Mouse (Mus musculus) cerebellum, adult 2 months (tissue): Measurements from ENCODE around the gene Cox8a. TPM values are rescaled to one million over a fixed set of nuclear protein-coding genes. Genes with fewer than 3 reads are reported as not detected.

Experiments used
- DNase-seq, 2 experiments: peaks; one replicate each; pipeline ENCODE4 v3.0.0; 2021
- H3K27ac ChIP-seq: fragments of 200-500 bp; 2 replicates; pipeline ENCODE4 v1.5.1; 2012; ENCODE audit warnings: low read length, control low read depth, inconsistent platforms; ENCODE audit not compliant: insufficient read depth
- H3K27me3 ChIP-seq: fragments of 200-500 bp; 2 replicates; pipeline ENCODE4 v1.6.1; 2012; ENCODE audit warnings: inconsistent platforms, mild to moderate bottlenecking, low read length, moderate library complexity; ENCODE audit not compliant: control insufficient read depth, insufficient read depth
- H3K4me1 ChIP-seq: fragments of 200-500 bp; 2 replicates; pipeline ENCODE4 v1.6.1; 2011; ENCODE audit warnings: low read length; ENCODE audit not compliant: control insufficient read depth, insufficient read depth
- H3K4me3 ChIP-seq: fragments of 200-500 bp; replicated peaks from 2 replicates; pipeline ENCODE3; 2011; ENCODE audit warnings: mild to moderate bottlenecking, low read depth, low read length, control low read depth; ENCODE audit not compliant: insufficient read depth
- CTCF ChIP-seq: fragments of 200-500 bp; IDR thresholded peaks from 2 replicates; pipeline ENCODE4 v1.5.1; 2011; ENCODE audit warnings: low read depth, mild to moderate bottlenecking, control low read depth, low read length, moderate library complexity, borderline replicate concordance; ENCODE audit not compliant: insufficient read depth
- POLR2A ChIP-seq: fragments of 200-500 bp; IDR thresholded peaks from 2 replicates; pipeline ENCODE4 v1.6.1; 2011; ENCODE audit warnings: low read length, control low read depth, borderline replicate concordance; ENCODE audit not compliant: insufficient read depth
- WGBS: fragments of 180-500 bp; shearing (Covaris S2); methylation state at CpG from one replicate; pipeline ENCODE4 v1.1.7; 2018; 5-methylcytosine and 5-hydroxymethylcytosine counted together
- polyA plus RNA-seq: library from polyadenylated mRNA; depleted of rRNA; stranded (reverse); fragments of >200 nt; gene quantifications from 2 replicates; pipeline ENCODE4 v1.2.3, GENCODE M21; 2012; rRNA removed

The Cox8a gene
- polyA plus RNA-seq = 1,171 and 1,228 TPM in 2 replicates

- DNase-seq = peak; percentile 97 to 99
- peak within 1 kb of the TSS; percentile 100 for H3K27ac ChIP-seq
- peaks cover 15% of the 10 kb centered on the region for H3K4me1 ChIP-seq
- H3K4me3 ChIP-seq = peak within 1 kb of the TSS; percentile 70
- WGBS = under 1% methylated on average over 50 of the region's 50 CpGs
- TF ChIP-seq POLR2A (peak; percentile 93), CTCF (no peak)
- H3K27me3 ChIP-seq = no peaks in the 10 kb centered on the region
These were observed at the start of gene Cox8a for GRCm38 (mm10) chr19:7217162-7217925. Gene Cox8a (minus strand): TSS chr19:7217616.

DNA sequence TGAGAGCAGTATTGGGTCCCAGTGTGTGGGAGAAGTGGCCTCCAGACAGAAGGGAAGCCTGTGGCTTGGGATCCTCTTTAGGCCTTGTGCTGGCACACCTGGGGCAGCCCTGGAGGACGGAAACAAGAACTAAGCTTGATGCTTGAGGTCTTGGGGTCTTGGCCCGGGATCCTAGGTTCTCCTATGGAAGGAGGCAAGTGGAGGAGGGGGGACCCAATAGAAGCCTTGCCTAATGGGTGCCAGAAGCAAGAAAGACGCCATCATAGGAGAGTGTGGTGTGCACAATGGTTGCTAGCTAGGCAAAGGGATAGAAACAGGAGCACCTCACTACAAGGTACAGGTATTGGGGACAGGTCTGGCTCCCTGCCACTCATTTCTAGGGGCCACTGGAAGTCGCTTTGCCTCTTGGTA, 49.0 kb upstream of the Cox8a start:
- WGBS = 65% methylated on average over 4 of the region's 4 CpGs
- Histone ChIP-seq H3K4me3 (no peak overlapping the region), H3K27ac (no peak overlapping the region), H3K4me1 (peaks cover 26% of the 10 kb centered on the region), H3K27me3 (no peaks in the 10 kb centered on the region)
- no peak for TF ChIP-seq CTCF
- DNase-seq = peak in 1 of 2 experiments; percentile 34

DNA sequence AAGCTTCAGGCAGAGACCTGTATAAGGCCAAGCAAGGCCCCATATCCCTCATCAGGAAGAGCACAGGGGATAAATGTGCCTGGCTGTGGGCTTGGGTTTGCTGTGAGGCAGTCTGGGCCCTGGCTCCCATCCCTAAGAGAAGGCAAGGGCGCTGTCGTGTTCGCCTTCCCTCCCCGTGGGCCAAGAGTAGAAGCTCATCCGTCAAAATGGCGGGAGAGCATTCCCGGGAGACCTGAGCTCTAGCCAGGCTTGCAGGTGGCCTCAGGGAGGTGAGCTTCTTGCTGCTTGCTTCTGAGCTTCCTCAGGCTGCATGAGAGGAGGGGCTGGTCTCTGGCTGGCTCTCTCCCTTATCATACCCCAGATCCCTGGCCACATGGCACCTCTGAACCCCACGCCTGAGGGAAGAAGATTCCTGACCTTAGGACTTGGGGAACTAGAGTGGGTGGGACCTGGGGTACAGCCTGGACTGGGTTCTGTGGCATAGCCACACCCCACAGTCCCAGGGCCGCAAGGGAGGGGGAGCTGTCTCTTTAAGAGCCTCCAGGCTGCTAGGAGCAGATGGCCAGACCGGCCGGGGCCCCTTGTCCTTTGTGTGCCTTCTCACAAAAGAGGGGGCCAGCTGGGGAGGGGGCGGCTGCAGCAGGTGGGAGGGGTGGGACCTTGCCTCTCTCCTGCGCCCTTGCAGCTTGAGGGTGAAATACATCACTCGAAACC, 48.2 kb upstream of the Cox8a start:
- peak; percentile 41 to 49 for DNase-seq
- no peak overlapping the region for H3K27ac ChIP-seq
- no peaks in the 10 kb centered on the region for H3K27me3 ChIP-seq
- TF ChIP-seq POLR2A (no peak), CTCF (no peak)
- WGBS = 22% methylated on average over 14 of the region's 14 CpGs
- H3K4me1 ChIP-seq = peaks cover 25% of the 10 kb centered on the region
- no peak overlapping the region for H3K4me3 ChIP-seq

- 24% methylated on average over 6 of the region's 6 CpGs for WGBS
- Histone ChIP-seq H3K4me3 (no peak overlapping the region), H3K27me3 (no peaks in the 10 kb centered on the region), H3K4me1 (peaks cover 20% of the 10 kb centered on the region), H3K27ac (no peak overlapping the region)
- peak; percentile 40 to 47 for DNase-seq
- TF ChIP-seq CTCF (no peak), POLR2A (no peak)
These were observed 47.4 kb upstream of the Cox8a start for GRCm38 (mm10) chr19:7264766-7265331.

GRCm38 (mm10) chr19:7264088-7264765, 46.8 kb upstream of the Cox8a start:
- H3K27ac ChIP-seq = no peak overlapping the region
- H3K4me1 ChIP-seq = peaks cover 15% of the 10 kb centered on the region
- no peaks in the 10 kb centered on the region for H3K27me3 ChIP-seq
- no peak overlapping the region for H3K4me3 ChIP-seq
- no peak for TF ChIP-seq POLR2A
- peak; percentile 92 for TF ChIP-seq CTCF
- peak; percentile 71 to 83 for DNase-seq
- 12% methylated on average over 9 of the region's 9 CpGs for WGBS

- Histone ChIP-seq H3K27me3 (no peaks in the 10 kb centered on the region), H3K27ac (no peak overlapping the region), H3K4me3 (no peak overlapping the region), H3K4me1 (peaks cover 18% of the 10 kb centered on the region)
- 86% methylated on average over 1 of the region's 1 CpGs for WGBS
- no peak for DNase-seq
- TF ChIP-seq CTCF (no peak), POLR2A (no peak)
These were observed 45.2 kb upstream of the Cox8a start for GRCm38 (mm10) chr19:7262592-7262991.

DNA sequence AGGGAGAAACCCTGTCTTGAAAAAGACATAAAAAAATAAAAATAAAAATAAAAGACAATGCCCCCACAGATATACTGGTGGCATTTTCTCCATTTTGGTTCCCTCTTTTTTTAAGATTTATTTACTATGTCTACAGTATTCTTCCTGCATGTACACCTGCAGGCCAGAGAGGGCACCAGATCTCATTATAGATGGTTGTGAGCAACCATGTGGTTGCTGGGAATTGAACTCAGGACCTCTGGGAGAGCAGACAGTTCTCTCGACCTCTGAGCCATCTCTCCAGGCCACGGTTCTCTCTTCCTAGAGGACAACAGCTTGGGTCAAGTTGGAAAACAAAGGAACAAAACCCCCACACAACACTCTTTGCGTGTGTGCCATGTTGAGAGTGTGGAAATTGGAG, 44.5 kb upstream of the Cox8a start:
- Histone ChIP-seq H3K27me3 (no peaks in the 10 kb centered on the region), H3K27ac (no peak overlapping the region), H3K4me3 (no peak overlapping the region), H3K4me1 (peaks cover 19% of the 10 kb centered on the region)
- 93% methylated on average over 3 of the region's 3 CpGs for WGBS
- no peak for DNase-seq
- TF ChIP-seq POLR2A = no peak
- TF ChIP-seq CTCF = no peak

- Histone ChIP-seq H3K4me3 (no peak overlapping the region), H3K4me1 (peaks cover 19% of the 10 kb centered on the region), H3K27me3 (no peaks in the 10 kb centered on the region), H3K27ac (no peak overlapping the region)
- DNase-seq = no peak
- TF ChIP-seq POLR2A (no peak), CTCF (no peak)
- 97% methylated on average over 1 of the region's 1 CpGs for WGBS
These were observed 44.1 kb upstream of the Cox8a start for GRCm38 (mm10) chr19:7261476-7261875.
